Mouse (Mus musculus): ENCODE data around the gene Slc35g1. TPM values are rescaled to one million over a fixed set of nuclear protein-coding genes. Genes with fewer than 3 reads are reported as not detected.
A peak's percentile ranks its signal among the peaks of the same experiment; 100 is the strongest.

Gene Slc35g1
- polyA plus RNA-seq, 2 experiments from 2014 or later = 5.7 to 5.9 TPM

- no peak for ATAC-seq
Measured at GRCm38 (mm10) chr19:38396633-38396970, 822 bp downstream of the Slc35g1 start.

GRCm38 (mm10) chr19:38397004-38397403 is 1.2 kb downstream of the Slc35g1 start:
- ATAC-seq = no peak

DNA sequence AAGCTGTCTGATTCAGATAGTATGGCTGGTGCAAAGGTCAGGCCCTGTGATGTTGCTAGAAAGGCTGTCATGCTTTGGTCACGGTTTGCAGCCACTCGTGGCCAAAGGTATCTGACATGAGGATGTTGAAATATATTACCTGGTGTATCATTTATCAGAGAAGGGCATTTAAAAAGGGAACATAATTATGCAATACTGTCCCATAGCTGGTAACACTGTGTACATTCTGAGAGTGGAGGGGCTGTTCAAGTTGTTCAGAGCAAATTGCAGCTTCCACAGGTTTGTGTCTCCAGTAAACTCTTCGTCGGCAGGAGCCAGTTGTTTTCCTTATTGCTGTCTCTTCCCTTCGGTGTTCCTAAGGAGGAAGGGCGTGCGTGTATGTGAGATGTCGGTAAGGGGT is 3.2 kb downstream of the Slc35g1 start:
- no peak for ATAC-seq

- ATAC-seq = peak; percentile 1
Measured at GRCm38 (mm10) chr19:38400851-38401250, 5.1 kb downstream of the Slc35g1 start.

GRCm38 (mm10) chr19:38401416-38401815 is 5.6 kb downstream of the Slc35g1 start:
- ATAC-seq = peak; percentile 77

DNA sequence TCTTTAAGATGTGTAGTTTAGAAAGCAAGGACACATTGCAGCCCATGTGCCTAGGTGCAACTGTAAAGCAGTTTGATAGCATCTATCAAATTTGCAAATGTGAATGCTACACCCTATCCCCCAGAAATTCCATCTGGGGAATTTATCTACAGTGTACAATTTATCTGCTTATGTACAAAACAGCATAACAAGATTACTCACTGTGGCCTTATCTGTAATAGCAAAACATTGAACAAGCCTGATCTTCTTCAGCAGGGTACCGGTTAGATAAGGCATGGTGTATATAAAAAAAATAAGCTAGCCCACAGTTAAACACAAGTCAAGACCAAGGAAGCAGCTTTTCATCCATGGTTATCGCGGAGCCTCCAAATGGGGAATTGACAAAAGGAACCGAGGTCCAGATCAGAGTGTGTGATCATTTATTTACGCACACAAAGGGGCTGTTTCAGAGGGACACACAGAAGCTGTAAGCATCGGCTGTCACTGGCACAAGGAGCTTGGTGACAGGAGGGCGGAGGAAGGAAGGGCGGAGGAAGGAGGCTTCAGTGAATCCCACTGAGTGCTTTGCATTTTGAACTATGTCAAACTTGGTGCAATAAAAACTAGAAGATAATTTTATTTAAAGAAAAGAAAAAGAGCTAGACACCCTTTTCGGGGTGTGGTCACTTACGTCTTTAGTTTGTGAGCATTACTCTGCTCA is 14.7 kb downstream of the Slc35g1 start:
- no peak for ATAC-seq

DNA sequence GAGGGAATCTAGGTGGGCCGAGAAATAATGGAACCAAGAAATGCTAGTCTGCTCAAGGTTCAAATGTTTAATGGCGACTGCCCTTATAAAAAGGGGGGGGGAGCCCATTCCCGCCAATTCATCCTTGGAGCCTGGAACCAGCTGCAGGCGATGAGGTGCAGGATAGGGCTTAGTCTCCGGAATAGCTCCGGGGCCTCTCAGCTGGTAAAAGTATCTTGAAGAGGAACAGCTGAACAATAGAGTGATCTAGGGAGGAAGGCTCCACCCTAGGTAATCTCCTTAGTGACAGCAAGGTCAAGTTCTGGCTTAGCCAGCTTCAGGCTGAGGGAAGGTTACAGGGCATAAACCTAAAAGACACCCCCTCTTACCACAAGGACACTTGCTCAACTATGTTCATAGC is 18.1 kb downstream of the Slc35g1 start:
- ATAC-seq = no peak

DNA sequence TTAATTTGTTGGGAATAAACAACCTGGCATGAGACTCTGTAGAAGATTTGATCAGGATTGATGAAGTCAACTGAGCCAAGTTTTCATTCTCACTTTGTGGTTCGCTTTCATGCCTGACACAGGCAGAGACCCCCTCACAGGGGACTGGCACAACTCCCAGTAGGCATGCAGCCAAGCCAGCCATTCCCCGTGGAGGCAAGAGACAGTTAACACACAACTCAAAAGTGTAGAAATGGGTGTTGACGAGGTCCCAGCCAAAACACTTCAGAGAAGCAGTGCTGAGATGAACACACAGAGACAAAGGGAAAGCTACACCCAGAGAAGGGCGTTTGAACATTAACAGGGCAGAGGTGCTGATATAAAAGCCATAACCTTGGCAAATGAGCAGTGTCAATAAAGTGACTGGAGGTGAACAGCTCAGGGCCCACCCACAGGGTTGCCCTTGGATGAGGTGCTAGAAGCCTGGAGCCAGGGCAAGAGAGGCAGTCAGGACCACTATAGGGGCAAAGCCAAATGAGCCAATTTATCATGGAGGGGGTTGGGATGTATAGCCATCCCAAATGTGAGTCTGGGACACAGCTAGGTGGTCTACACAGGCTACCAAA is 23.1 kb downstream of the Slc35g1 start:
- ATAC-seq = no peak

GRCm38 (mm10) chr19:38420751-38421295 is 25.0 kb downstream of the Slc35g1 start:
- no peak for ATAC-seq

DNA sequence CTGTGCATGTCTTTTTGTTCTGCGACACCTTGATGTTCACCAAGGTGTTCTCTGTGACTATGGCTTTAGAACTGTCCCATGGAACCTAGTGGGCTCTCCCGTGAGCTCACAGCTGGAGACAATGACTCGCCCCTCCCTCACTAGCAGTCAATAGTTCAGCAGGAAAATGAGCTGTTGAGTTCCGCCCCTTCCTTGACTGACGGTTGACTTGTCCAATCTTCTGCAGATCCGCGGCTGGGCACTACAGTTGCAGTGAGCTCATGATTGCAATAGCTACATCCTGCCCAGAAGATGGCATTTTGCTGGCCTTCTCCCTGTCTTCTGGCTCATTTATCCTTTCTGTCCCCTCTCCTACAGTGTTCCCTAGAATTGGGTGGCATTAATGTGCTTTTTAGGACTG is 25.7 kb downstream of the Slc35g1 start:
- ATAC-seq = no peak

DNA sequence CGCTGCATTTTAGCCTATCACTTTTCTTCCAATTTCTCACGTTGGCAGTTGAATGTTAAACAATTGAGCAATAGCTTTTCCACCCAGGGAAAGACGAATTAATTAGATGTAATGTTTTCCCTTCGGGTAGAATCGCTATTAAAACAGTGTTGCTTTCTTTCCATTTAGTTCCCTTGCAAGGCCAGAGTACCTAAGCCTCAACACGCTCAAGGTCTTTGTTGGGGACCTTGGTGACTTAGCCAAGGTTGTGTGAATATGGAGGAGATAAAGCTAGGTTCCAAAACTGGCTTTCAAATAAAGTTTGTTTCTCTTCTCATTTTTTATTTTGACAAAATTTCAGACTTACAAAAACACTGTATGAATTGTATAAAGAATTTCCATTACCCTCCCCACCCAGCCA is 27.1 kb downstream of the Slc35g1 start:
- no peak for ATAC-seq

DNA sequence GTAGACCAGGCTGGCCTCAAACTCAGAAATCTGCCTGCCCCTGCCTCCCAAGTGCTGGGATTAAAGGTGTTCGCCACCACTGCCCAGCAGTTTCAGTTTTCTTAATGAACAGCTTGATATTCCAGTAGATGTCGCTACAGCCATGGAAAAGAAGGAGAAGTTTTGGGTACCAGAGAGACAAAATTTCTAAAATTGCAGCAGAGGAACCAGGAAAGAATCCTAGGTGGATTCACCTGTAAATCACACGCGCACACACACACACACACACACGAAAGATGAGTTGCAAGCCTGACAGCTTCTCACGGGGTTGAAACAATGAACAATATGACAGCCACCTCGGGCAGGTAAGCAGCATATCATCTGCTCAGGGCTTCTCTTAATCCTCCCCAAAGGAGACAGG is 28.1 kb downstream of the Slc35g1 start:
- ATAC-seq = no peak

DNA sequence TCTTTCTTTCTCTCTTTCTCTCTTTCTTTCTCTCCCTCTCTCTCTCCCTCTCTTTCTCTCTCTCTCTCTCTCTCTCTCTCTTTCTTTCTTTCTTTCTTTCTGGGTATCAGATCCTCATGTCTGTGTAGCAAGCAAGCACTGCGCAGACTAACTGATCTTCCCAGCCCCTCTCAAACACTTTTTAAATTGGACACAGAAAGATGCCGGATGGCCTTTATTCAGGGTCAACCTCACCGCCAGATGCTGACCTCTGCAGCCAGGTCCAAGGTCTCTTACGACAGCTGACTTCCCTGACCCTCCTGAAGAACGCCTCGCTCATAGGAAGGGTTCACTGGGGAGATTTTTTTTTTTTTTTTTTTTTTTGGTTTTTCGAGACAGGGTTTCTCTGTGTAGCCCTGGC is 28.8 kb downstream of the Slc35g1 start:
- ATAC-seq = no peak

DNA sequence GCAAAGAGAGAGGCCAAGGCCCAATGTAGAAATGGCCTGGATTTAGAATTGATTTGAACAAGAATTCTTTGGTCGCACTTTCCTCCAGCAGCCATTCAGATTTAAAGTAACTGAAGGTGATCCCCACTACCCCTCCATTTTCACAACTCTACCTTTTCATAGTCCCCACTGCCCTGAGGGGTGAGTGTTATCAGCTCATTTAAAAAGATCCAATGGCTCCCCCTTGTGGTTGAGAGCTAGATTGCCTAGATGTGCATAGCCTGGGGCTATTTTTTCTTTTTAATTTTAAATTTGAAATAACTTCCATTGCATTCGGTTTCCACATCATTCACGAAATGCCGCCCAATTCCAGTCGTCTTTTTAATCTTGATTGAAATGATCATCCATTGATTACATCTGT is 33.5 kb downstream of the Slc35g1 start:
- peak; percentile 43 for ATAC-seq

DNA sequence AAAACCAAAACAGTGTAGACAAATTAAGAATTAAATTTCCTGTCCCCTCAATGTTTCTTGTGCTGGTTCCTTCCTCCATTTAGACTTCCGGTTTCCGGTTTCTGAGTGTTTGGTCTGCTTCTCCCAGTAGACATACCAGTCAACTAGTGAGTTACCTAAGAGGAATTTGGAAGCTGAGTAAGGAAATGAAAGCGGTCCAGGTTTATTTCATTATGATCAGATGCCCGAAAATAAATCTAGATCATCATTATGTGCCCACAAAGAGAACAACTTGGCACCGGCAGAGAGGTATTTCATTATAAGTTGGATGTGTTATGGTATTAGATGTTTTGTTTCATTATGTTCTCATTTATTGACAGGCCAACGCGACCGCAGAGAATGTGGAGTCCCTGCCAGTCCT is 34.7 kb downstream of the Slc35g1 start:
- no peak for ATAC-seq

- no peak for ATAC-seq
Measured at GRCm38 (mm10) chr19:38431326-38431725, 35.5 kb downstream of the Slc35g1 start.

GRCm38 (mm10) chr19:38432021-38432420 is 36.2 kb downstream of the Slc35g1 start:
- ATAC-seq = no peak

- no peak for ATAC-seq
Measured at GRCm38 (mm10) chr19:38433381-38433780, 37.6 kb downstream of the Slc35g1 start.

DNA sequence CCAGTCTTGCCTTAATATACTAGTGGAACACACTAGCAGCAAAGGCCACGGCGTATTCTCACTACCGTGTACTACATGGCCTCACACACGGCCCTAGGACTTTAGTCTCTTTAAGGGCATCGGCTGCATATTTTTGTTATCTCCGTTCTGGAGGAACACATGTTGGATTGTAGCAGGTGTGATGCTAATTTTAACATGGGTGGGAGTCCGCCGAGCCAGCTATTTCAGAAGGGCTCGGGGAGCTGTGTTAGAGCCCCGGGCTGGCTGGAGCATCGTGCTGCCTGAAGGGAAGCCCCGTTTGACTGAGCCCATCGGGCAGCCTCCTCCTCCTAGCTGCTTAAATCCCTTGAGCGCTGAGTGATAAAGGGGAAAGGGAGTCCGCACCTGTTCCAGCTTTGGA is 39.4 kb downstream of the Slc35g1 start:
- no peak for ATAC-seq

DNA sequence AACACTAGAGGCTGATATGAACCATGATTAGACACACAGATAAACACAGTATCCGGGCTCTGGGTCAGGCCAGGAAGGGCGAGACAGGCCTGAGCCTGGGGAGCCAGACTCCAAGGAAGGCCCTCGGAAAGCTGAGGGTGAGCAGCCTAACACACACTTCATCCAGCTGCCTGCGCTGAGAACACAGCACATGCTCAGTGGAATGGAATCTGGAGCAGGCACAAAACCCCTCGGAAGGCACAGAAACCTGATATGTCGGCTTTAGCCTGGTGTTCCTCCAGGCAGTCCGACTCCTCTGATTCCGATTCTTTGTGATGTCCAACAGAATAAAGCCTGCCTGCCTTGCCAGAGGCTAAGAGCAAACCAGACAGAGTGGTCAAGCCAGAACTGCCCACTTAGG is 46.1 kb downstream of the Slc35g1 start:
- no peak for ATAC-seq

DNA sequence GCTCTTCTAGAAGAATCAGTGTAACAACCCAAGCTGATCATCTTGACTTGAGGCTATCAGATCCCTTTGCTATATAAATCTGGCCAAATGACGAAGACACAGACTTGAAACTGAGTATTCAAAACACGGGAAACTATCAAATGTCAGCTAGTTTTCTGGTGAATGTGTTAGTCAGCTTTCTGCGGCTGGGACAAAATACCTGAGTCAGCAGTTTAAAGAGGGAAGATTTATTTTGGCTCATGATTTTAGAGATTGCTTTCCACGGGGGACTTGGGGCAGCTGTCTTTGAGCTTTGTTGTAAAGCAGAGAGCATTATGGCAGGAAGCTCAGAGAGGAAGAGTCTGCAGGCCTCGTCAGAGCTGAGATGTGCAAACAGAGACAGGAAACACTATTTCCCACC is 50.0 kb downstream of the Slc35g1 start:
- no peak for ATAC-seq

Measured in activated CD4-positive, CD25-positive, alpha-beta regulatory T cell, adult 4 months (primary cell).